In genomic region chr9:37144696-37145095, GRCm38 (mm10) we compare ENCODE assay signal across 8 mouse cellular contexts. TPM values are rescaled to one million over a fixed set of nuclear protein-coding genes. Genes with fewer than 3 reads are reported as not detected.
A peak's percentile ranks its signal among the peaks of the same experiment; 100 is the strongest.
DNase-seq lines count a peak whose midpoint lies in the region; ATAC-seq lines count a peak whose summit lies in the region.

No protein-coding gene starts in this region.

- no peak for ATAC-seq in heart, embryonic 12.5 days (ENCODE audit: insufficient number of reproducible peaks, low FRiP score)
- no peak for ATAC-seq in hindbrain, embryonic 12.5 days (ENCODE audit: low FRiP score)
- ATAC-seq in midbrain, embryonic 15.5 days (replicated peaks) = no peak

- H3K27me3 ChIP-seq in heart, embryonic 12.5 days (replicated peaks) = no peaks in the 10 kb centered on the region; the same call in 1 of the 2 replicates
- H3K27me3 ChIP-seq in hindbrain, embryonic 12.5 days = no peaks in the 10 kb centered on the region
- H3K27me3 ChIP-seq in midbrain, embryonic 15.5 days (replicated peaks) = no peaks in the 10 kb centered on the region

- peak overlapping the region; percentile 97 for H3K27ac ChIP-seq in heart, embryonic 12.5 days (ENCODE audit: poor library complexity, severe bottlenecking)
- H3K27ac ChIP-seq in brown adipose tissue, adult 24 weeks (replicated peaks; ENCODE audit: low read depth, low read length) = no peak overlapping the region
- H3K27ac ChIP-seq in hindbrain, embryonic 12.5 days = peak overlapping the region; percentile 99
- peak overlapping the region; percentile 95 for H3K27ac ChIP-seq in midbrain, embryonic 15.5 days

- H3K4me3 ChIP-seq in heart, embryonic 12.5 days = peak overlapping the region; percentile 69
- peak overlapping the region; percentile 55 for H3K4me3 ChIP-seq in brown adipose tissue, adult 24 weeks (ENCODE audit: insufficient read depth, low read depth, low read length)
- H3K4me3 ChIP-seq in hindbrain, embryonic 12.5 days = peak overlapping the region; percentile 84
- H3K4me3 ChIP-seq in midbrain, embryonic 15.5 days = peak overlapping the region; percentile 53

- peak overlapping the region; percentile 92 for H3K9ac ChIP-seq in heart, embryonic 12.5 days
- H3K9ac ChIP-seq in hindbrain, embryonic 12.5 days = peak overlapping the region; percentile 96
- H3K9ac ChIP-seq in midbrain, embryonic 15.5 days = peak overlapping the region; percentile 68

- H3K9me3 ChIP-seq in heart, embryonic 12.5 days (replicated peaks) = no peaks in the 10 kb centered on the region
- no peaks in the 10 kb centered on the region for H3K9me3 ChIP-seq in hindbrain, embryonic 12.5 days (replicated peaks)
- no peaks in the 10 kb centered on the region for H3K9me3 ChIP-seq in midbrain, embryonic 15.5 days

- H3K4me2 ChIP-seq in heart, embryonic 12.5 days = peak overlapping the region; percentile 93
- peak overlapping the region; percentile 89 for H3K4me2 ChIP-seq in hindbrain, embryonic 12.5 days (replicated peaks)
- H3K4me2 ChIP-seq in midbrain, embryonic 15.5 days = peak overlapping the region; percentile 94

- no peak for DNase-seq in heart, adult 8-10 months (ENCODE audit: low spot score)
- no peak for DNase-seq in right cerebral cortex, postnatal 4 days
- DNase-seq in right cerebral cortex, postnatal 25 days = no peak
- DNase-seq in cerebellum, adult 8-10 months = no peak

- peaks cover 39% of the 10 kb centered on the region for H3K4me1 ChIP-seq in heart, embryonic 12.5 days (replicated peaks)
- H3K4me1 ChIP-seq in brown adipose tissue, adult 24 weeks (ENCODE audit: control insufficient read depth, insufficient read depth, insufficient read length, low read length) = no peaks in the 10 kb centered on the region
- peaks cover 59% of the 10 kb centered on the region for H3K4me1 ChIP-seq in hindbrain, embryonic 12.5 days
- peaks cover 60% of the 10 kb centered on the region for H3K4me1 ChIP-seq in midbrain, embryonic 15.5 days

- 6% methylated on average over 6 of the region's 6 CpGs for WGBS in heart, embryonic 12.5 days
- 6% methylated on average over 6 of the region's 6 CpGs for WGBS in hindbrain, embryonic 12.5 days
- 3% methylated on average over 6 of the region's 6 CpGs for WGBS in midbrain, embryonic 15.5 days

- no peaks in the 10 kb centered on the region for H3K36me3 ChIP-seq in heart, embryonic 12.5 days
- no peaks in the 10 kb centered on the region for H3K36me3 ChIP-seq in hindbrain, embryonic 12.5 days
- no peaks in the 10 kb centered on the region for H3K36me3 ChIP-seq in midbrain, embryonic 15.5 days (replicated peaks)

RNA-seq across cellular contexts. Expression of gene Pknox2, which starts 2.5 kb away (rescaled TPM):
- 8.2 and 8.8 TPM in 2 replicates for polyA plus RNA-seq in heart, embryonic 12.5 days (2016; fragmentation: Nextera tagmentation; extraction: Ambion mirVana)
- total RNA-seq in heart, adult 8-10 months (2022) = 1 to 10 TPM; 8.3 to 10.0 (median 9.8) TPM
- polyA plus RNA-seq in brown adipose tissue, adult 24 weeks (2012; ENCODE audit: insufficient read depth, insufficient read length, missing spikeins) = 0.92 and 1.7 TPM in 2 replicates
- 29.6 and 38.0 TPM in 2 replicates for polyA plus RNA-seq in hindbrain, embryonic 12.5 days (2016; fragmentation: Nextera tagmentation; extraction: Ambion mirVana)
- 31.6 and 35.0 TPM in 2 replicates for polyA plus RNA-seq in midbrain, embryonic 15.5 days (2015; fragmentation: Nextera tagmentation; extraction: Ambion mirVana)
